Mouse (Mus musculus) thymus, postnatal 0 days (tissue): Measurements from ENCODE around the gene Fbxw7. TPM values are rescaled to one million over a fixed set of nuclear protein-coding genes. Genes with fewer than 3 reads are reported as not detected.

Experiments used
- DNase-seq: peaks from one replicate; pipeline ENCODE4 v3.0.0-alpha.2; 2015; ENCODE audit warnings: low spot score
- polyA plus RNA-seq: library from polyadenylated mRNA; unstranded; fragments of >200 nt; fragmentation: Nextera tagmentation; extraction: Ambion mirVana; gene quantifications from 2 replicates; pipeline ENCODE4 v1.2.1, GENCODE M21; 2015

The Fbxw7 gene
- polyA plus RNA-seq, 1 experiment from 2014 or later, result 18.2 TPM

DNA sequence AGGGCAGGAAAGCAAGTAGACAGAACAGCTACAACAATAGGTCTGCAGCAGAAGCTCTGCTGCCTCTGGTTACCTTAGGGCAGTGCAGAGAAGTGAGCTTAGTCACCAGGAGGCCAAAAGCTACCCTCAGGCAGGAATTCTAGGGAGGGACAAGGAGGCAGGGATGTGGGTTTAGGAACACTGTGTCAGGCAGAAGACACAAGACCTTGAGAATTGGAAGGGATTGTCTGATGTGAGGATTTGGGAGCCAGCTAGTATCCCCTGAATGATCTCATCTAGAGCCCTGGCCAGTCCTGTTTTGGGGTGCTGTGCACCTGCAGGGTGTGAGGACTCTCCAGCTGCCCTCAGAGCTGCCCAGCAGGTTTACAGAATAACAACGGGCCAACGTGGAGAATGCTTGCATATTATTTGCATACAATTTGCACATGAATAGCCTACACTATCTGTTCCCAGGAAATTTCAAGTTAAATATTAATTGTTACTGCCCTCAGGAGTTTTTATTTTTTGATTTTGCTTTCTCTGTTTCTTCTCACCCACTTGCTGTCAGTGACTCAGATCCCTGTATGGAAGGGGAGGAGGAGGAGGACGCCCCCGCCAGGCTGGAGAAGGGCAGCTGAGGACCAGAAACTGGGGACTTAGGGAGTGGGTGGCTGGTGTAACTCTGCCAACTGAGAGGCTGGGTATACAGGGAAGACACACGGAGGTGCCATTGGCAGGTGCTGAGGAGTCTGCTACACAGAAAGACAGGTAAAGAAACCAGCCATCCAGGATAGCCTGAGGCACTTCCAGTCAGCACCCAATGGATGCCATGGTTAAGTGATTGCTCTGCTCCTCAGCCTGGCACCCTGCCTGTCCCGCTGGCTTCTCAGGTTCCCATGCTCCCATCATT is 210.0 kb downstream of the Fbxw7 start:
- no peak for DNase-seq

Other genes with a start within 250 kb of the Fbxw7 start
- 49.5 and 50.5 TPM in 2 replicates for gene Arfip1, start 232.6 kb upstream of the Fbxw7 start, polyA plus RNA-seq
- not detected in 2 replicates for gene Tigd4, start 221.7 kb upstream of the Fbxw7 start, polyA plus RNA-seq
- 13.5 and 15.5 TPM in 2 replicates for gene Tmem154, start 149.1 kb upstream of the Fbxw7 start, polyA plus RNA-seq